Mouse (Mus musculus) midbrain, embryonic 10.5 days (tissue): ENCODE data around the gene Trpc5. TPM values are rescaled to one million over a fixed set of nuclear protein-coding genes. Genes with fewer than 3 reads are reported as not detected.

ENCODE experiments used
- DNase-seq: peaks from one replicate; pipeline ENCODE4 v3.0.0-alpha.2; 2017; ENCODE audit warnings: low spot score
- H3K27ac ChIP-seq: fragments of 300-500 bp; sonication (generic); replicated peaks from 2 replicates; pipeline ENCODE4 v1.5.1; 2016; ENCODE audit warnings: mild to moderate bottlenecking
- H3K27me3 ChIP-seq: fragments of 300-500 bp; sonication (generic); 2 replicates; pipeline ENCODE4 v1.6.1; 2016; ENCODE audit warnings: low read depth, mild to moderate bottlenecking; ENCODE audit not compliant: poor library complexity, severe bottlenecking
- H3K36me3 ChIP-seq: fragments of 300-500 bp; sonication (generic); 2 replicates; pipeline ENCODE4 v1.6.1; 2016; ENCODE audit warnings: mild to moderate bottlenecking, moderate library complexity
- H3K4me1 ChIP-seq: fragments of 300-500 bp; sonication (generic); 2 replicates; pipeline ENCODE4 v1.6.1; 2016
- H3K4me3 ChIP-seq: fragments of 300-500 bp; sonication (generic); 2 replicates; pipeline ENCODE4 v1.5.1; 2016; ENCODE audit warnings: mild to moderate bottlenecking, moderate library complexity
- H3K9me3 ChIP-seq: fragments of 300-500 bp; sonication (generic); replicated peaks from 2 replicates; pipeline ENCODE4 v1.6.1; 2016; ENCODE audit warnings: mild to moderate bottlenecking
- WGBS: fragments of 180-500 bp; shearing (Covaris S2); methylation state at CpG from one replicate; pipeline ENCODE4 v1.1.7; 2016; 5-methylcytosine and 5-hydroxymethylcytosine counted together
- polyA plus RNA-seq: library from polyadenylated mRNA; unstranded; fragments of >200 nt; fragmentation: Nextera tagmentation; extraction: Ambion mirVana; gene quantifications from 2 replicates; pipeline ENCODE4 v1.2.1, GENCODE M21; 2016

Trpc5 gene
- polyA plus RNA-seq, 1 experiment from 2014 or later = 0.12 TPM

DNA sequence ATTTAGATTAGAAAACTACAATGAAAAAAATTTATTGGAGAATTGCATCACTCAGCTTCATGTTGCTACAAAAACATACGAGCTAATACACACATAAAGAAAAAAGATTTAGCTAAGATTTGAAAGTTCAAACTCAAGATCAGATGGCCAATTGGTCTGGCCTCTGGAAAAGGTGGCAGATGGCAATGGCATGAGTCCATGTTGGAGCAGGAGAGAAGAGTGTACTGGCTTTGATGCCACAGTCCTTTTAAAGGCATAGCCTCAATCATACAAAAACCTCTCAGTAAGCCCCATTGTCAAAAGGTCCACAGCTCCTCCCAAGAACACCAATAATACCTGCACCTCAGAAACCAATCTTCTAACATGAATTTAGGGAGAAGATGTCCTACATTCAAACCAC is 196.6 kb downstream of the Trpc5 start:
- Histone ChIP-seq H3K9me3 (no peaks in the 10 kb centered on the region), H3K27me3 (peaks cover 22% of the 10 kb centered on the region), H3K27ac (no peak overlapping the region), H3K4me1 (no peaks in the 10 kb centered on the region), H3K36me3 (no peaks in the 10 kb centered on the region), H3K4me3 (no peak overlapping the region)
- DNase-seq = no peak
- WGBS = 79% methylated on average over 1 of the region's 1 CpGs

GRCm38 (mm10) chrX:144464416-144464815 is 223.6 kb downstream of the Trpc5 start:
- Histone ChIP-seq H3K36me3 (no peaks in the 10 kb centered on the region), H3K27ac (no peak overlapping the region), H3K4me3 (no peak overlapping the region), H3K9me3 (no peaks in the 10 kb centered on the region), H3K27me3 (peaks cover 51% of the 10 kb centered on the region), H3K4me1 (no peaks in the 10 kb centered on the region)
- DNase-seq = no peak
- WGBS = 94% methylated on average over 2 of the region's 2 CpGs

DNA sequence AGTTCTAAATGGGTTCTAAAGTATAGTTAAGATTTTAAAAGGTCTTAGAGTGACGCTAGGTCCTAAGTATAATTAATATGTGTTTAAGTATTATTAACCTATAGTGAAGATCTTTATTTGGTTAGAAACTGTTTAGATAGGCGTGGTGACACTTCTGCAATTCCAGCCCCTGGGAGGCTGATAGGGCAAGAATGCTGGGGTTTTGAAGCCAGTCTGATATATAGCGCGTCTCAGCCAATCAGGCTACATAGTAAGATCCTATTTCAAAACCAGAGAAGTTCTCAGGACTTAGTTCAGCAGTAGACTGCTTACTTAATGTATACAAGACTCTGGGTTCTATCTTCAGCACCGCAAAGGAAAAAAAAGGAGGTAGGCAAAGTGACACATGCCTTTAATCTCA is 231.7 kb downstream of the Trpc5 start, which contains the start of gene Trpc5os:
Gene Trpc5os (plus strand): TSS at position 301 of the 400 bp plus-strand sequence.
- Histone ChIP-seq H3K27ac (no peak within 1 kb of the TSS), H3K36me3 (no peaks in the 10 kb centered on the region), H3K4me1 (no peaks in the 10 kb centered on the region), H3K9me3 (no peaks in the 10 kb centered on the region), H3K4me3 (no peak within 1 kb of the TSS), H3K27me3 (peaks cover 49% of the 10 kb centered on the region)
- WGBS = 88% methylated on average over 5 of the region's 5 CpGs
- no peak for DNase-seq

GRCm38 (mm10) chrX:144423848-144424247 is 264.1 kb downstream of the Trpc5 start:
- Histone ChIP-seq H3K36me3 (no peaks in the 10 kb centered on the region), H3K27ac (no peak overlapping the region), H3K4me1 (no peaks in the 10 kb centered on the region), H3K9me3 (no peaks in the 10 kb centered on the region), H3K27me3 (peaks cover 21% of the 10 kb centered on the region), H3K4me3 (no peak overlapping the region)
- WGBS = 85% methylated on average over 3 of the region's 3 CpGs
- DNase-seq = no peak

- WGBS = 92% methylated on average over 1 of the region's 1 CpGs
- H3K4me1 ChIP-seq = no peaks in the 10 kb centered on the region
- H3K36me3 ChIP-seq = no peaks in the 10 kb centered on the region
- no peak overlapping the region for H3K4me3 ChIP-seq
- no peak for DNase-seq
- H3K27me3 ChIP-seq = peaks cover 22% of the 10 kb centered on the region
- no peaks in the 10 kb centered on the region for H3K9me3 ChIP-seq
- no peak overlapping the region for H3K27ac ChIP-seq
These were observed 266.9 kb downstream of the Trpc5 start for GRCm38 (mm10) chrX:144421091-144421490.

GRCm38 (mm10) chrX:144420259-144420658 is 267.7 kb downstream of the Trpc5 start:
- no peaks in the 10 kb centered on the region for H3K36me3 ChIP-seq
- no peaks in the 10 kb centered on the region for H3K4me1 ChIP-seq
- DNase-seq = no peak
- 73% methylated on average over 1 of the region's 1 CpGs for WGBS
- H3K4me3 ChIP-seq = no peak overlapping the region
- peaks cover 17% of the 10 kb centered on the region for H3K27me3 ChIP-seq
- H3K27ac ChIP-seq = no peak overlapping the region
- no peaks in the 10 kb centered on the region for H3K9me3 ChIP-seq

- Histone ChIP-seq H3K4me3 (no peak overlapping the region), H3K27me3 (no peaks in the 10 kb centered on the region), H3K36me3 (no peaks in the 10 kb centered on the region), H3K27ac (no peak overlapping the region), H3K4me1 (no peaks in the 10 kb centered on the region), H3K9me3 (no peaks in the 10 kb centered on the region)
- DNase-seq = no peak
- 85% methylated on average over 5 of the region's 5 CpGs for WGBS
These were observed 279.9 kb downstream of the Trpc5 start for GRCm38 (mm10) chrX:144408036-144408435.

DNA sequence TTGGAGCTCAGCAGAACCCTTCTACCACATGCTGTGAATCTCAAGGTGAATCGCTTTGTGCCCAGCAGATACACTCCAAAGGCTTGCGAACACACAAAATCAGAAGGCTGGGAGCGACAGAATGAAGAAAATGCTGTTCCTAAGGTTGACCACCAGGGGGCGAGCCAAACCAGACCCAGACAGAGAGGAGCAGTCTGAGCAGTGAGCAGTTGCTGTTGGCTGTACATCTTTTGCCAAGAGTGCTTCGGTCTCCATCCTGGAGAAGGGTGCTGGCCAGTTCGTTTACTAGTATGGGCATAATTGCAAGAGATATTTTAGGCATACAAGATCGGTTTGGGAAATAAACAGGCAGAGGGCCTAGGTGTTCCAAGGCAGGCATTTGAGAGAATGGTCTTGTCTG is 284.5 kb downstream of the Trpc5 start:
- WGBS = 42% methylated on average over 7 of the region's 7 CpGs
- H3K4me3 ChIP-seq = no peak overlapping the region
- 0 out of 2 replicates have a peak, but pooled peaks cover 6% of the 10 kb centered on the region for H3K27me3 ChIP-seq
- no peaks in the 10 kb centered on the region for H3K9me3 ChIP-seq
- no peak overlapping the region for H3K27ac ChIP-seq
- no peaks in the 10 kb centered on the region for H3K4me1 ChIP-seq
- peak; percentile 41 for DNase-seq
- no peaks in the 10 kb centered on the region for H3K36me3 ChIP-seq

- 81% methylated on average over 2 of the region's 2 CpGs for WGBS
- H3K36me3 ChIP-seq = peaks cover 22% of the 10 kb centered on the region
- no peak for DNase-seq
These were observed 313.8 kb downstream of the Trpc5 start for GRCm38 (mm10) chrX:144374196-144374595.

DNA sequence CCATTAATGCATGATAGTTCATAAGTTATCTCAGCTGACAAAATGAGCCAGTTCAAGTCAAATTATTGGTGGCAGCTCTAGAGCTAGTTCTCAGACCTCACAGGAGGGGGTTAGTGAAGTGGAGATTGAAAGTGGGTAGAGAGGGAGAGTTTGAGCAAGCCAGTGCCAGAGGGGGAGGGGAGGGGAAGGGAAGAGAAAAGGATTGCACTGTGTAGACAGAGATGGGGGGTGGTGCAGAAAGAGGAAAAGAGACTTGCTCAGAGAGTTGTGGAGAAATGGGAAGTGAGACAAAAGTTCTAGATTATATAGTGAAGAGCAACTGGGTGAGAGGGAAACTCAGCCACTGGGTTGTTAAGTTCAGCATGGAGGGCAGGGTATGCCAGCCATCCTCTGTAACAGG is 349.6 kb downstream of the Trpc5 start:
- no peaks in the 10 kb centered on the region for H3K27me3 ChIP-seq

More at GRCm38 (mm10) chrX:144374196-144374595, 313.8 kb downstream of the Trpc5 start:
- Histone ChIP-seq H3K4me3 (no peak overlapping the region), H3K9me3 (no peaks in the 10 kb centered on the region), H3K27ac (no peak overlapping the region), H3K27me3 (no peaks in the 10 kb centered on the region), H3K4me1 (no peaks in the 10 kb centered on the region)

GRCm38 (mm10) chrX:144337938-144338337 is 350.0 kb downstream of the Trpc5 start:
- no peaks in the 10 kb centered on the region for H3K36me3 ChIP-seq
- H3K27me3 ChIP-seq = no peaks in the 10 kb centered on the region
- no peak for DNase-seq
- H3K9me3 ChIP-seq = no peaks in the 10 kb centered on the region
- no peak overlapping the region for H3K4me3 ChIP-seq
- H3K27ac ChIP-seq = no peak overlapping the region
- H3K4me1 ChIP-seq = no peaks in the 10 kb centered on the region

More for the DNA sequence above, 349.6 kb downstream of the Trpc5 start:
- Histone ChIP-seq H3K27ac (no peak overlapping the region), H3K4me1 (no peaks in the 10 kb centered on the region), H3K4me3 (no peak overlapping the region), H3K9me3 (no peaks in the 10 kb centered on the region), H3K36me3 (no peaks in the 10 kb centered on the region)
- DNase-seq = no peak

- DNase-seq = no peak
- H3K9me3 ChIP-seq = no peaks in the 10 kb centered on the region
- H3K4me1 ChIP-seq = no peaks in the 10 kb centered on the region
- H3K27me3 ChIP-seq = no peaks in the 10 kb centered on the region
- WGBS = 45% methylated on average over 8 of the region's 8 CpGs
- no peak overlapping the region for H3K4me3 ChIP-seq
- no peaks in the 10 kb centered on the region for H3K36me3 ChIP-seq
- no peak overlapping the region for H3K27ac ChIP-seq
These were observed 352.5 kb downstream of the Trpc5 start for GRCm38 (mm10) chrX:144335332-144336015.
